Mouse (Mus musculus): ENCODE data around the gene Gpr61. TPM values are rescaled to one million over a fixed set of nuclear protein-coding genes. Genes with fewer than 3 reads are reported as not detected.

The Gpr61 gene
- polyA plus RNA-seq, 1 experiment, result not detected

DNA sequence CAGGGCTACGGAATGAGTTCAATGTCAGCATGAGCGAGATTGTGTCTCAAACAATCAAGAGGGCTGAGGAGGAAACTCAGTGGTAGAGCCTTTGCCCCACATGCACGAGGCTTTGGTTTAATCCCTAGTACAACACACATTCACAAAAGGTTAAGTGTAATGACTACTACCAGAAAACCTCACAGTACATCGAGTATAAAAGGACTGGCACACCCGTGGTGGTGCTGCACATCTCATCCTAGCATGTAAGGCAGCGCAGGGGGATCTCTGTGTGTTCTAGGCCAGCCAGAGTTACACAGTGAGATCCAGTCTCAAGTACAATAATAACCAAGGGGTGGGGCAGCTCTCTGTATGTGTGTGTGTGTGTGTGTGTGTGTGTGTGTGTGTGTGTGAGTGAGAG, 37.2 kb downstream of the Gpr61 start:
- no peak for TF ChIP-seq CTCF (IDR thresholded peaks at IDR 0.05; ENCODE audit: insufficient read depth, low read length)
- TF ChIP-seq POLR2A (IDR thresholded peaks at IDR 0.05; ENCODE audit: borderline replicate concordance, extremely low read depth, low read depth, low read length), result no peak
- Histone ChIP-seq H3K4me3 (replicated peaks; ENCODE audit: extremely low read depth, low read depth, low read length) (no peak overlapping the region), H3K4me1 (ENCODE audit: control insufficient read depth, insufficient read depth, low read length) (peaks cover 6% of the 10 kb centered on the region)
- WGBS, result 90% methylated on average over 6 of the region's 6 CpGs
- DNase-seq, result no peak

DNA sequence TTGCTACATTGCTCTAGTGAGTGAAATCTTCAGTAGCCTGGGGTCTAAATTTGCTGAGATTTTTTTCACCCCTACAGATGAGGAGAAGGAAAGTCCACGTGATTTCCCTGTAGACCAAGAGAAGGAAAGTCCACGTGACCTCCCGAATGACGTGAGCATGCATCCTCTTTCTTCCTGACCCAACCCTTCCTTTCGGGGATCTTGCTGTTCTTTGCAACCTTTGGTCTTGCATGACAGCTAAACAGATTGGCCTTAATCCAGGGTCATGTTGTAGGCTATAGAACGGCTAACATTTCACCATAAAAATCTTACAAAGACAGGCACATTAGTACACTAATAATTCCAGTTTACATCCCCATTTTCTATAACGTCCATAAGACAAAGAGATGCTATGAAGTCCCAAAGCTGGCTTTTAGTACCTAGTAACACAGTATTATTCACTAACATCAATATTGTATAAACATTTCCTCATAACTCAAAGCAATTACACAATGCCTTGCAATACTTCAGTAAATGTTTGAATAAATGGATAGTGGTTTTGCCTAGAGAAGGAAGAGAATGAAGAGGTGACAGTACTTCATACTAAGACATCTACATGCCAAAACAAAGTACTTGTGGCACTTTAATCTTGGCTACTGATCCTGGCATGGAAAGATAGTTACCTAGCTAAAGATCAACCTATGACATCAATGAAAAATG, 40.9 kb downstream of the Gpr61 start:
- WGBS, result 52% methylated on average over 7 of the region's 7 CpGs
- no peak for TF ChIP-seq POLR2A (IDR thresholded peaks at IDR 0.05; ENCODE audit: borderline replicate concordance, extremely low read depth, low read depth, low read length)
- TF ChIP-seq CTCF (IDR thresholded peaks at IDR 0.05; ENCODE audit: insufficient read depth, low read length), result no peak
- no peak for DNase-seq

DNA sequence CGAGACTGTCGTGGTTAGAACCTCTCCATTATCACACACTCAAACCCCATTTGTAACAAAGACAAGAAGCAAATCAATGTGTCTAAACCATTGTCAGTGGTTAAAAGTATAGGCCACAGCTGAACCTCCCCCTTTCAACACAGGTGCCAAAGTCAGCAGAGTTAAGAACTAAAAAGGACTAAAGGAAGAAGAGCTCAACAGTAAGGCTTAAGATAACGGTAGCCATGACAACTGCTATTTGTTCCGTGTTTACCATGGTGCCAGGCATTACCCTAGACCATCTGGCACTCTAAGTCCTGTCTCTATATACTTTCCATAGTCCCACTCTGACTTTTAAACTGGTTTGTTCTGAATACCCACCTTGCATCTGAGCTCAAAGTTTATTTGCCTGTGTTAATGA, 42.0 kb downstream of the Gpr61 start:
- Histone ChIP-seq H3K4me1 (ENCODE audit: control insufficient read depth, insufficient read depth, low read length) (peaks cover 13% of the 10 kb centered on the region), H3K4me3 (replicated peaks; ENCODE audit: extremely low read depth, low read depth, low read length) (no peak overlapping the region)
- no peak for TF ChIP-seq POLR2A (IDR thresholded peaks at IDR 0.05; ENCODE audit: borderline replicate concordance, extremely low read depth, low read depth, low read length)
- TF ChIP-seq CTCF (IDR thresholded peaks at IDR 0.05; ENCODE audit: insufficient read depth, low read length), result no peak
- DNase-seq, result no peak
- WGBS, result 75% methylated on average over 4 of the region's 4 CpGs

More for the DNA sequence above, 40.9 kb downstream of the Gpr61 start:
- H3K4me3 ChIP-seq (replicated peaks; ENCODE audit: extremely low read depth, low read depth, low read length), result no peak overlapping the region
- peaks cover 13% of the 10 kb centered on the region for H3K4me1 ChIP-seq (ENCODE audit: control insufficient read depth, insufficient read depth, low read length)

DNA sequence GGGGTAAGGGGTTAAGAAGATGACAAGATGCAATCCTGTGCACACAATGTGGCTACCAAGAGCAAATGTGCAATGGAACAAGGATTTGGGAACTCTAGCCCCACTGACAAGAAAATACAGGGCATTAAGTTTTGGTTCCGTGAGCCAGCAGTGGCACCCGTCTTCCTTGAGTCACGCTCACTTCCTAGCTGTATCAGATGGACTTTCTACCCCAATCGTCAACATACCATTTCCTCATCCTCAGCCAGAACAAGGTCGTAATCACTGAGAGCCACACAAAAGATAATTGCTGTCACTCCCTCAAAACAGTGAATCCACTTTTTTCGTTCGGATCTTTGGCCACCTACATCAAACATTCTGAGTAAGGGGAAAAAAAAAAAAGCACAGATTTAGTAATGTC, 42.4 kb downstream of the Gpr61 start:
- Histone ChIP-seq H3K4me3 (replicated peaks; ENCODE audit: extremely low read depth, low read depth, low read length) (no peak overlapping the region), H3K4me1 (ENCODE audit: control insufficient read depth, insufficient read depth, low read length) (peaks cover 13% of the 10 kb centered on the region)
- DNase-seq, result no peak
- WGBS, result 52% methylated on average over 7 of the region's 7 CpGs
- no peak for TF ChIP-seq CTCF (IDR thresholded peaks at IDR 0.05; ENCODE audit: insufficient read depth, low read length)
- no peak for TF ChIP-seq POLR2A (IDR thresholded peaks at IDR 0.05; ENCODE audit: borderline replicate concordance, extremely low read depth, low read depth, low read length)

DNA sequence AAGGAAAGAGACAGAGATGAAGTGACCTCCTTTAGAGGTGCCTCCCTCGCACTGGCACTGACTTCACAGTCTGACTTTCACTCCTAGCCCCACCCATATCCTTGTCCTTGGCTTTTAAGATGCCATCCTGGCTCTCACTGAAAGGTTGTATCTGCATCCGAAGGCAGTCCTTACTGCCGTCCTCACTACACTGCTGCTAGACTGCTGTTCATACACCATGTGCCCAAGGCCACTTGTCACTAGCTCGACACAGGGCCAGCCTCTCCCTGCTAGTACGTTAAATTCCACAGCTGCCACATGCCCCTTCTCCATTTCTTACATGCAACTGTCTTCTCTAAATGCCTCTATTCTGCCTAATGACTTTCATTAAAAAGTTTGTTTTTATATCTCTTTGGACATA, 43.4 kb downstream of the Gpr61 start:
- Histone ChIP-seq H3K4me3 (replicated peaks; ENCODE audit: extremely low read depth, low read depth, low read length) (no peak overlapping the region), H3K4me1 (ENCODE audit: control insufficient read depth, insufficient read depth, low read length) (peaks cover 13% of the 10 kb centered on the region)
- DNase-seq, result no peak
- WGBS, result 64% methylated on average over 5 of the region's 5 CpGs
- TF ChIP-seq POLR2A (IDR thresholded peaks at IDR 0.05; ENCODE audit: borderline replicate concordance, extremely low read depth, low read depth, low read length) (no peak), CTCF (IDR thresholded peaks at IDR 0.05; ENCODE audit: insufficient read depth, low read length) (no peak)

DNA sequence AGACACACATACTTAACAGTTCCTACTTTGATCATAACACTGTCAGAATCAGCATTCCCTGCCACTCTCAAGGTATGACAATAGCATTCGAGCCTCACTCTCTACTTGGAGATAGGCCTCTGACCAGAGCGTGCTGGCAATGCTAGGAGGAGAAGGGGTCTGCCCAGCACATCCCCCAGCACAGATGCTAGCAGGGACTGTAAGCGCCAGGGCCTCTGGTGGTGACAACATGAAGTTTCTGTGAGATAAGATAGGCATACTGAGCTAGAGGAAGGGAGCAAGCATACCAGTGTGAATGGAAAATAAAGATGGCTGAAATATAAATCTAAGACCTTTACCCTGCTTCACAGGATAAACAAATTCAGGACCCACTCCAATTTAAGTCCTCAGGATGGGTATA, 49.4 kb downstream of the Gpr61 start:
- no peak overlapping the region for H3K4me3 ChIP-seq (replicated peaks; ENCODE audit: extremely low read depth, low read depth, low read length)
- DNase-seq, result no peak
- TF ChIP-seq POLR2A (IDR thresholded peaks at IDR 0.05; ENCODE audit: borderline replicate concordance, extremely low read depth, low read depth, low read length), result no peak
- TF ChIP-seq CTCF (IDR thresholded peaks at IDR 0.05; ENCODE audit: insufficient read depth, low read length), result no peak
- H3K4me1 ChIP-seq (ENCODE audit: control insufficient read depth, insufficient read depth, low read length), result no peaks in the 10 kb centered on the region
- 83% methylated on average over 3 of the region's 3 CpGs for WGBS

DNA sequence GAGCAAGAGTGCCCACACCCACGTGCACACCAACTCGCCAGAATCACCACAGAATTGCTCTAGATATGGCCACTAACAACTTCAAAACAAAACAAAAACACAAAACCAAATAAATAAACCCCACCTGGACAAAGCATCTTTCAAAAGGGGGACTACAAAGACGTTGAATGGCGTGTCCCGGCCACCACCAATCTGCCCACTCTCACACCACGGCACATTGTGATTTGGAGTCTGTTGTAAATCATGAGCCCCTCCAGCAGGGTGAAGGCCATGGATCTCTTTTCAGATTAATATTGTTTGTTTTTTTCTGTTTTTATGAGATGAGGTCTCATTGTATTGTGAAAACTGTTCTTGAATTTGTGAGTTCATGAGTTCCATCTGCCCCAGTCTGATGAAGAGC, 52.6 kb downstream of the Gpr61 start:
- no peak overlapping the region for H3K4me3 ChIP-seq (replicated peaks; ENCODE audit: extremely low read depth, low read depth, low read length)
- WGBS, result 84% methylated on average over 6 of the region's 6 CpGs
- H3K4me1 ChIP-seq (ENCODE audit: control insufficient read depth, insufficient read depth, low read length), result no peaks in the 10 kb centered on the region
- DNase-seq, result no peak
- TF ChIP-seq POLR2A (IDR thresholded peaks at IDR 0.05; ENCODE audit: borderline replicate concordance, extremely low read depth, low read depth, low read length) (no peak), CTCF (IDR thresholded peaks at IDR 0.05; ENCODE audit: insufficient read depth, low read length) (no peak)

DNA sequence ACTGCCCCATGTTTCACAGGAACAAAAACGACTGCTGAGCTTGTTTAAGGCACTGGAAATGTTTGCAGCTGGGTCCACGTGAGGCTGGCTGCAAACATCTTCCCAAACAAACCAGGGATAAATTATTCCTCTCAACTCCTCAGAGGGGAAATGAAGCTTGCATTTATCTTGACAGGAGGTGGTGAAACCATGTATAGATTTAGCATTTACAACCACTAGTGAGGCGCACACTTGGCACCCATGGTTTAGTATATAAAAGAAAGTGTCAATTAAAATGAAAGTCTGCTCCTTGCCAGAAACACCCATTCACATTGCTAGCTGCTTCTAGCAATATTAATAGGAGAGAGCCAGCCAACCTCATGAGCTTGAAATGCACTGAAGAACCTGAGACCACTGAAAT, 53.1 kb downstream of the Gpr61 start:
- TF ChIP-seq CTCF (IDR thresholded peaks at IDR 0.05; ENCODE audit: insufficient read depth, low read length) (no peak), POLR2A (IDR thresholded peaks at IDR 0.05; ENCODE audit: borderline replicate concordance, extremely low read depth, low read depth, low read length) (no peak)
- 42% methylated on average over 3 of the region's 3 CpGs for WGBS
- H3K4me1 ChIP-seq (ENCODE audit: control insufficient read depth, insufficient read depth, low read length), result no peaks in the 10 kb centered on the region
- no peak overlapping the region for H3K4me3 ChIP-seq (replicated peaks; ENCODE audit: extremely low read depth, low read depth, low read length)
- no peak for DNase-seq

Other genes with a start within 250 kb of the Gpr61 start
- gene Gstm7, start 223.1 kb downstream of the Gpr61 start, polyA plus RNA-seq (2012; rRNA removed), result 5.7 and 12.6 TPM in 2 replicates
- gene Gstm6, start 211.1 kb downstream of the Gpr61 start, polyA plus RNA-seq (2012; rRNA removed), result 3.5 and 6.9 TPM in 2 replicates
- 0.65 and 3.1 TPM in 2 replicates for gene Gstm3, start 185.6 kb downstream of the Gpr61 start, polyA plus RNA-seq (2012; rRNA removed)
- gene Gstm2, start 168.4 kb downstream of the Gpr61 start, polyA plus RNA-seq (2012; rRNA removed), result 183 and 285 TPM in 2 replicates
- 1,241 and 1,426 TPM in 2 replicates for gene Gstm1, start 136.9 kb downstream of the Gpr61 start, polyA plus RNA-seq (2012; rRNA removed)
- gene Gstm4, start 110.0 kb downstream of the Gpr61 start, polyA plus RNA-seq (2012; rRNA removed), result 11.7 and 17.9 TPM in 2 replicates
- 77.5 and 84.7 TPM in 2 replicates for gene Ampd2, start 68.2 kb downstream of the Gpr61 start, polyA plus RNA-seq (2012; rRNA removed)
- gene Gnat2, start 62.1 kb downstream of the Gpr61 start, polyA plus RNA-seq (2012; rRNA removed), result 0.24 TPM in 1 of 2 replicates, not detected in the other
- 15.9 and 29.5 TPM in 2 replicates for gene Gnai3, start 8.7 kb downstream of the Gpr61 start, polyA plus RNA-seq (2012; rRNA removed)
- gene Amigo1, start 31.5 kb upstream of the Gpr61 start, polyA plus RNA-seq (2012; rRNA removed), result 22.3 and 27.1 TPM in 2 replicates
- 8.1 and 11.4 TPM in 2 replicates for gene Cyb561d1, start 46.3 kb upstream of the Gpr61 start, polyA plus RNA-seq (2012; rRNA removed)
- 8.6 and 10.5 TPM in 2 replicates for gene Atxn7l2, start 56.1 kb upstream of the Gpr61 start, polyA plus RNA-seq (2012; rRNA removed)
- gene Sypl2, start 71.8 kb upstream of the Gpr61 start, polyA plus RNA-seq (2012; rRNA removed), result 0.18 and 3.1 TPM in 2 replicates
- gene Psma5, start 102.0 kb upstream of the Gpr61 start, polyA plus RNA-seq (2012; rRNA removed), result 22.6 and 37.4 TPM in 2 replicates
- gene Sort1, start 129.2 kb upstream of the Gpr61 start, polyA plus RNA-seq (2012; rRNA removed), result 104 and 141 TPM in 2 replicates
- gene Mybphl, start 210.0 kb upstream of the Gpr61 start, polyA plus RNA-seq (2012; rRNA removed), result 34.9 and 39.2 TPM in 2 replicates
- gene Psrc1, start 229.0 kb upstream of the Gpr61 start, polyA plus RNA-seq (2012; rRNA removed), result 2.3 and 2.4 TPM in 2 replicates

Measured in lung, adult 2 months (tissue).